Mouse (Mus musculus) heart, adult 18-20 months (tissue): Measurements from ENCODE around the gene Gm44502. TPM values are rescaled to one million over a fixed set of nuclear protein-coding genes. Genes with fewer than 3 reads are reported as not detected.
"Not testable (repeated sequence)": the region's sequence is repeated elsewhere in the genome, so short reads cannot be mapped to it uniquely, and the experiment has no call there.

Experiments used
- DNase-seq, 2 experiments: peaks; one replicate each; pipeline ENCODE4 v3.0.0; 2021 to 2022; ENCODE audit warnings: mixed read lengths in 1 of 2
- total RNA-seq, 2 experiments: library from RNA; stranded (reverse); gene quantifications; 2 replicates each; pipeline ENCODE4 v1.2.3; 2021

The Gm44502 gene
- total RNA-seq, 2 experiments from 2014 or later, result 4.6 to 5.0 TPM

- no peak for DNase-seq
These were observed 24.5 kb upstream of the Gm44502 start, which contains the start of gene Mapk8ip2 for GRCm38 (mm10) chr15:89453865-89454478. TSS of gene Mapk8ip2 (plus strand) at chr15:89453913.

GRCm38 (mm10) chr15:89452906-89453864 is 23.7 kb upstream of the Gm44502 start:
- peak in 1 of 2 experiments; percentile 80 for DNase-seq

GRCm38 (mm10) chr15:89442486-89443070 is 13.1 kb upstream of the Gm44502 start:
- no peak for DNase-seq

GRCm38 (mm10) chr15:89435878-89436277 is 6.4 kb upstream of the Gm44502 start:
- no peak for DNase-seq

GRCm38 (mm10) chr15:89434136-89434535 is 4.6 kb upstream of the Gm44502 start:
- DNase-seq, result no peak

- no peak for DNase-seq
These were observed 3.5 kb upstream of the Gm44502 start for GRCm38 (mm10) chr15:89432946-89433345.

- no peak for DNase-seq
These were observed 2.3 kb upstream of the Gm44502 start for GRCm38 (mm10) chr15:89431806-89432205.

- no peak for DNase-seq
These were observed 1.8 kb upstream of the Gm44502 start for GRCm38 (mm10) chr15:89431271-89431670.

GRCm38 (mm10) chr15:89430771-89431170 is 1.3 kb upstream of the Gm44502 start:
- DNase-seq, result not testable (repeated sequence)

GRCm38 (mm10) chr15:89430341-89430740 is 845 bp upstream of the Gm44502 start:
- peak in 1 of 2 experiments; percentile 12 for DNase-seq

- no peak for DNase-seq
These were observed 610 bp downstream of the Gm44502 start for GRCm38 (mm10) chr15:89428821-89429351.

GRCm38 (mm10) chr15:89428136-89428790 is 1.2 kb downstream of the Gm44502 start:
- peak in 1 of 2 experiments; percentile 41 for DNase-seq

- peak; percentile 65 to 73 for DNase-seq
These were observed 2.8 kb downstream of the Gm44502 start for GRCm38 (mm10) chr15:89426716-89427115.

- DNase-seq, result peak; percentile 81 to 90
These were observed 3.8 kb downstream of the Gm44502 start, which contains the start of gene Cpt1b for GRCm38 (mm10) chr15:89425711-89426121. TSS of gene Cpt1b (minus strand) at chr15:89425863.

- no peak for DNase-seq
These were observed 4.9 kb downstream of the Gm44502 start for GRCm38 (mm10) chr15:89424621-89425020.

GRCm38 (mm10) chr15:89421938-89422337 is 7.6 kb downstream of the Gm44502 start:
- DNase-seq, result no peak

- peak; percentile 56 to 72 for DNase-seq
These were observed 14.2 kb downstream of the Gm44502 start for GRCm38 (mm10) chr15:89415282-89415681.

GRCm38 (mm10) chr15:89410118-89410517 is 19.4 kb downstream of the Gm44502 start, which contains the start of gene Syce3:
TSS of gene Syce3 (minus strand) at chr15:89410503.
- no peak for DNase-seq

- DNase-seq, result no peak
These were observed 22.8 kb downstream of the Gm44502 start for GRCm38 (mm10) chr15:89406691-89407090.

- no peak for DNase-seq
These were observed 24.5 kb downstream of the Gm44502 start for GRCm38 (mm10) chr15:89404831-89405623.

- no peak for DNase-seq
These were observed 27.0 kb downstream of the Gm44502 start for GRCm38 (mm10) chr15:89402471-89402870.
